Mouse (Mus musculus): ENCODE measurements around the gene Rnf167.

DNA sequence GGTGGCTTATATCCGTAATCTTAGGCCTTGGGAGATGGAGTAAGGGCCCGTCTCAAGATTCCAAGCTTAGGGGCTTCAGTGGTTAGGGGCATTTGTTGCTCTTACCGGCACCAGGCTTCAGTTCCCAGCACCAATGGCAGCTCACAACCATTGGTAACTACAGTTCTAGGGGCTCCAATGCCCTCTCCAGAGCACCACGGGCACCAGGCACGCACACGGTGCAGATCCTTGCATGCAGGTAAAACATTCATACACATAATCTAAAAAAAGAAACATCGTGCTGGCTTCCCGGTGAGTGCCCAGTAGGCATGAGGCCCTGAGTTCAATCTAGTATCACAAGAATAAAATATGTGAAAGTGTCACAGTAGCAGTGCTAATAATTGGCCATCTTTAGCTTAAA is 16.1 kb downstream of the Rnf167 start:
- TF ChIP-seq POLR2A (IDR thresholded peaks at IDR 0.05; ENCODE audit: control insufficient read depth, extremely low read depth, insufficient read depth, low read length, poor library complexity) = no peak
- no peak for TF ChIP-seq CTCF (IDR thresholded peaks at IDR 0.05; ENCODE audit: borderline replicate concordance, control insufficient read depth, extremely low read depth, insufficient read depth, low read length, poor library complexity)
